Mouse (Mus musculus): ENCODE measurements around the gene Slc25a16. TPM values are rescaled to one million over a fixed set of nuclear protein-coding genes. Genes with fewer than 3 reads are reported as not detected.

Gene Slc25a16
- total RNA-seq, 1 experiment from 2014 or later: 19.2 TPM

GRCm38 (mm10) chr10:62980039-62980954, 59.9 kb downstream of the Slc25a16 start, which contains the start of gene Rufy2:
Gene Rufy2 (plus strand): TSS chr10:62980223.
- ATAC-seq (replicated peaks; ENCODE audit: insufficient number of reproducible peaks, low FRiP score, low TSS enrichment, poor library complexity, severe bottlenecking): peak; percentile 68

GRCm38 (mm10) chr10:62984072-62984471, 63.6 kb downstream of the Slc25a16 start:
- ATAC-seq (replicated peaks; ENCODE audit: insufficient number of reproducible peaks, low FRiP score, low TSS enrichment, poor library complexity, severe bottlenecking): no peak

- no peak for ATAC-seq (replicated peaks; ENCODE audit: insufficient number of reproducible peaks, low FRiP score, low TSS enrichment, poor library complexity, severe bottlenecking)
These were observed 64.1 kb downstream of the Slc25a16 start for GRCm38 (mm10) chr10:62984495-62984894.

- no peak for ATAC-seq (replicated peaks; ENCODE audit: insufficient number of reproducible peaks, low FRiP score, low TSS enrichment, poor library complexity, severe bottlenecking)
These were observed 66.9 kb downstream of the Slc25a16 start for GRCm38 (mm10) chr10:62987341-62987740.

- ATAC-seq (replicated peaks; ENCODE audit: insufficient number of reproducible peaks, low FRiP score, low TSS enrichment, poor library complexity, severe bottlenecking): no peak
These were observed 70.2 kb downstream of the Slc25a16 start for GRCm38 (mm10) chr10:62990636-62991035.

- ATAC-seq (replicated peaks; ENCODE audit: insufficient number of reproducible peaks, low FRiP score, low TSS enrichment, poor library complexity, severe bottlenecking): no peak
These were observed 73.6 kb downstream of the Slc25a16 start for GRCm38 (mm10) chr10:62993991-62994390.

Other genes with a start within 250 kb of the Slc25a16 start
- gene Stox1, start 194.5 kb upstream of the Slc25a16 start, total RNA-seq (2017): 1.7 TPM in 1 of 3 replicates, not detected in the others
- 121 to 145 TPM (median 121 TPM) in 3 replicates for gene Ccar1, start 128.3 kb upstream of the Slc25a16 start, total RNA-seq (2017)
- 0.10 to 3.2 TPM (median 0.85 TPM) in 3 replicates for gene Tet1, start 11.6 kb upstream of the Slc25a16 start, total RNA-seq (2017)
- 53.3 to 72.9 TPM (median 67.8 TPM) in 3 replicates for gene Dna2, start 26.4 kb downstream of the Slc25a16 start, total RNA-seq (2017)
- 14.6 to 24.6 TPM (median 15.7 TPM) in 3 replicates for gene Rufy2, start 59.6 kb downstream of the Slc25a16 start, total RNA-seq (2017)
- 87.7 to 119 TPM (median 96.9 TPM) in 3 replicates for gene Hnrnph3, start 103.6 kb downstream of the Slc25a16 start, total RNA-seq (2017)
- not detected in 3 replicates for gene Pbld2, start 103.7 kb downstream of the Slc25a16 start, total RNA-seq (2017)
- gene Pbld1, start 139.5 kb downstream of the Slc25a16 start, total RNA-seq (2017): 2.8 to 12.5 TPM in 2 of 3 replicates, not detected in the other
- not detected in 3 replicates for gene Atoh7, start 179.0 kb downstream of the Slc25a16 start, total RNA-seq (2017)